Mouse (Mus musculus) lung, adult 10 weeks (tissue): Measurements from ENCODE around the gene Actn3. TPM values are rescaled to one million over a fixed set of nuclear protein-coding genes. Genes with fewer than 3 reads are reported as not detected.

Source experiments
- polyA plus RNA-seq: library from polyadenylated mRNA; stranded (reverse); fragments of 350-450 nt; fragmentation: Illumina TruSeq; extraction: RNeasy Lipid Tissue Mini Kit (QIAGEN cat#74804); gene quantifications from one replicate; pipeline ENCODE4 v1.2.3, GENCODE M21; 2014; ENCODE audit warnings: low read depth, low replicate concordance; ENCODE audit not compliant: insufficient read depth

The Actn3 gene
- polyA plus RNA-seq: 0.66 TPM

GRCm38 (mm10) chr19:4877785-4878184 lies at the start of gene Actn3:
Actn3 (minus strand) TSS chr19:4877909.

GRCm38 (mm10) chr19:4905979-4906794 lies 28.5 kb upstream of the Actn3 start, which contains the start of gene Bbs1:
Bbs1 (minus strand) TSS chr19:4906628.

GRCm38 (mm10) chr19:4878405-4879323 lies 955 bp upstream of the Actn3 start, which contains the start of gene Zdhhc24:
Zdhhc24 (plus strand) TSS chr19:4878668.

GRCm38 (mm10) chr19:4854552-4855469 lies 22.9 kb downstream of the Actn3 start, which contains the start of gene Ctsf:
Ctsf (plus strand) TSS chr19:4855130.

GRCm38 (mm10) chr19:4839149-4839548 lies 38.6 kb downstream of the Actn3 start, which contains the start of the genes Ccs and Ccdc87:
Ccs (minus strand) TSS chr19:4839332.
Ccdc87 (plus strand) TSS chr19:4839366.

Other genes with a start within 250 kb of the Actn3 start
- not detected for gene Gm960, start 179.2 kb downstream of the Actn3 start, polyA plus RNA-seq
- 0.83 TPM for gene Sptbn2, start 166.7 kb downstream of the Actn3 start, polyA plus RNA-seq
- gene Rbm4b, start 121.4 kb downstream of the Actn3 start, polyA plus RNA-seq: 10.1 TPM
- 17.9 TPM for gene Rbm4, start 84.0 kb downstream of the Actn3 start, polyA plus RNA-seq
- gene Gm21992, start 66.3 kb downstream of the Actn3 start, polyA plus RNA-seq: 4.7 TPM
- 13.7 TPM for gene Rbm14, start 66.3 kb downstream of the Actn3 start, polyA plus RNA-seq
- 48.3 TPM for gene Ccs, start 38.6 kb downstream of the Actn3 start, polyA plus RNA-seq
- 0.45 TPM for gene Ccdc87, start 38.5 kb downstream of the Actn3 start, polyA plus RNA-seq
- 27.8 TPM for gene Ctsf, start 22.8 kb downstream of the Actn3 start, polyA plus RNA-seq
- gene Zdhhc24, start 759 bp upstream of the Actn3 start, polyA plus RNA-seq: 6.0 TPM
- gene Bbs1, start 28.7 kb upstream of the Actn3 start, polyA plus RNA-seq: 2.2 TPM
- 28.4 TPM for gene Dpp3, start 50.4 kb upstream of the Actn3 start, polyA plus RNA-seq
- 1.2 TPM for gene Peli3, start 65.2 kb upstream of the Actn3 start, polyA plus RNA-seq
- gene Mrpl11, start 84.2 kb upstream of the Actn3 start, polyA plus RNA-seq: 50.4 TPM
- 0.14 TPM for gene Npas4, start 112.4 kb upstream of the Actn3 start, polyA plus RNA-seq
- 0.84 TPM for gene Slc29a2, start 146.0 kb upstream of the Actn3 start, polyA plus RNA-seq
- gene B4gat1, start 160.9 kb upstream of the Actn3 start, polyA plus RNA-seq: 24.4 TPM
- 0.81 TPM for gene AC124502.3, start 161.0 kb upstream of the Actn3 start, polyA plus RNA-seq
- gene Brms1, start 163.4 kb upstream of the Actn3 start, polyA plus RNA-seq: 35.6 TPM
- 1.4 TPM for gene Rin1, start 172.6 kb upstream of the Actn3 start, polyA plus RNA-seq
- 6.0 TPM for gene Cd248, start 190.2 kb upstream of the Actn3 start, polyA plus RNA-seq
- gene Tmem151a, start 207.6 kb upstream of the Actn3 start, polyA plus RNA-seq: 2.0 TPM
- gene Yif1a, start 210.6 kb upstream of the Actn3 start, polyA plus RNA-seq: 52.8 TPM
- gene Cnih2, start 220.6 kb upstream of the Actn3 start, polyA plus RNA-seq: 0.18 TPM
- gene Rab1b, start 229.2 kb upstream of the Actn3 start, polyA plus RNA-seq: 117 TPM
- gene Klc2, start 240.7 kb upstream of the Actn3 start, polyA plus RNA-seq: 12.7 TPM